Mouse (Mus musculus) megakaryocyte-erythroid progenitor cell, adult 5-6 weeks (primary cell): ENCODE data around the gene Brk1. TPM values are rescaled to one million over a fixed set of nuclear protein-coding genes. Genes with fewer than 3 reads are reported as not detected.
A peak's percentile ranks its signal among the peaks of the same experiment; 100 is the strongest.

Source experiments
- ATAC-seq: replicated peaks from 2 replicates; pipeline ENCODE4 v1.8.0; 2016; ENCODE audit warnings: mild to moderate bottlenecking, inconsistent platforms; ENCODE audit not compliant: severe bottlenecking, poor library complexity, low FRiP score, low TSS enrichment
- total RNA-seq, 2 experiments: library from RNA; stranded (forward) in 1 of 2; stranded (reverse) in 1 of 2; fragments of 200-1000, 215-1000 nt in 1 of 2; fragments of >200 nt in 1 of 2; fragmentation: Nextera tagmentation in 1 of 2; gene quantifications; 2 replicates each; pipeline ENCODE4 v1.2.3; 2014 to 2017

Gene Brk1
- total RNA-seq, 2 experiments from 2014 or later, result 68.2 to 142 TPM

- no peak for ATAC-seq
These were observed 10.9 kb downstream of the Brk1 start for GRCm38 (mm10) chr6:113615489-113615888.

GRCm38 (mm10) chr6:113623386-113623785 is 18.8 kb downstream of the Brk1 start:
- no peak for ATAC-seq

GRCm38 (mm10) chr6:113623941-113624751 is 19.6 kb downstream of the Brk1 start, which contains the start of gene Vhl:
Gene Vhl, plus strand, starts transcription at chr6:113623959.
- peak; percentile 74 for ATAC-seq

GRCm38 (mm10) chr6:113624989-113625770 is 20.6 kb downstream of the Brk1 start:
- ATAC-seq, result no peak

- ATAC-seq, result no peak
These were observed 25.8 kb downstream of the Brk1 start for GRCm38 (mm10) chr6:113630322-113630721.

GRCm38 (mm10) chr6:113632863-113633262 is 28.3 kb downstream of the Brk1 start:
- no peak for ATAC-seq

- peak; percentile 96 for ATAC-seq
These were observed 33.9 kb downstream of the Brk1 start, which contains the start of gene Irak2 for GRCm38 (mm10) chr6:113638302-113639040. Gene Irak2, plus strand, starts transcription at chr6:113638467.

GRCm38 (mm10) chr6:113639201-113639600 is 34.6 kb downstream of the Brk1 start:
- ATAC-seq, result no peak

- ATAC-seq, result no peak
These were observed 38.0 kb downstream of the Brk1 start for GRCm38 (mm10) chr6:113642605-113643004.

GRCm38 (mm10) chr6:113643021-113643420 is 38.4 kb downstream of the Brk1 start:
- ATAC-seq, result no peak

GRCm38 (mm10) chr6:113643967-113644366 is 39.4 kb downstream of the Brk1 start:
- ATAC-seq, result no peak

GRCm38 (mm10) chr6:113644808-113645207 is 40.2 kb downstream of the Brk1 start:
- ATAC-seq, result no peak

- no peak for ATAC-seq
These were observed 45.0 kb downstream of the Brk1 start for GRCm38 (mm10) chr6:113649346-113650196.

GRCm38 (mm10) chr6:113650197-113650640 is 45.6 kb downstream of the Brk1 start:
- ATAC-seq, result no peak

GRCm38 (mm10) chr6:113651626-113652025 is 47.1 kb downstream of the Brk1 start:
- ATAC-seq, result peak; percentile 53; the same call in 1 of the 2 replicates

GRCm38 (mm10) chr6:113653551-113653950 is 49.0 kb downstream of the Brk1 start:
- no peak for ATAC-seq

GRCm38 (mm10) chr6:113654102-113654501 is 49.5 kb downstream of the Brk1 start:
- ATAC-seq, result no peak

- no peak for ATAC-seq
These were observed 50.3 kb downstream of the Brk1 start for GRCm38 (mm10) chr6:113654753-113655397.
